Mouse (Mus musculus) adrenal gland, postnatal 14 days (tissue): ENCODE results near the gene Pgk2. TPM values are rescaled to one million over a fixed set of nuclear protein-coding genes. Genes with fewer than 3 reads are reported as not detected.
"Not testable (repeated sequence)": the region's sequence is repeated elsewhere in the genome, so short reads cannot be mapped to it uniquely, and the experiment has no call there.

ENCODE experiments used
- DNase-seq: peaks from one replicate; pipeline ENCODE4 v3.0.0; 2021; ENCODE audit warnings: mixed read lengths
- long read RNA-seq, 2 experiments: library from polyadenylated mRNA; stranded (forward); transcript quantifications; one replicate each; pipeline ENCODE4 v2.0.0; 2021
- total RNA-seq: library from RNA; stranded (reverse); gene quantifications from 2 replicates; pipeline ENCODE4 v1.2.3, GENCODE M21; 2021

Pgk2 gene
- total RNA-seq = not detected in 2 replicates
- long read RNA-seq, experiment 1 = 0 reads
- long read RNA-seq, experiment 2 = 0 reads

DNA sequence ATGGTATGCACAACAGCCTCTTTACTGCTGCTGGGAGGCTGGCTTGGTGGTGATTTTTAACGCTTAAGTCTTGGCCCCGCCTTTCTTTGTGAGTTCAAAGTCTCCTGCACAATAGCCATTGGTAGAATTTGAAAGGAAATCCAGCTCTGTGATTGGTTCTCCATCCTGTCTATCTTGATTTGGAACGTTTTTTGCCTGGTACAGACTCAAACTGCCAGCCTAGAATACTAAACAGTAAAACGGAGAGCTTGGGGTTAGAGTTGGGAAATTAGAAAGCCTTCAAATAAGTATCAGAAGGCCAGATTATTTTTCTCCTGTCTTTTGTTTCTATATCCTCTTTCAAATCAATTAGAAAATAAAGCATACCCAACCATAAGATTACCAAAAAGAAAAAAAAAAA lies at the start of gene Pgk2:
Gene Pgk2 (minus strand): TSS at position 101 of the 400 bp plus-strand sequence.
- no peak for DNase-seq

DNA sequence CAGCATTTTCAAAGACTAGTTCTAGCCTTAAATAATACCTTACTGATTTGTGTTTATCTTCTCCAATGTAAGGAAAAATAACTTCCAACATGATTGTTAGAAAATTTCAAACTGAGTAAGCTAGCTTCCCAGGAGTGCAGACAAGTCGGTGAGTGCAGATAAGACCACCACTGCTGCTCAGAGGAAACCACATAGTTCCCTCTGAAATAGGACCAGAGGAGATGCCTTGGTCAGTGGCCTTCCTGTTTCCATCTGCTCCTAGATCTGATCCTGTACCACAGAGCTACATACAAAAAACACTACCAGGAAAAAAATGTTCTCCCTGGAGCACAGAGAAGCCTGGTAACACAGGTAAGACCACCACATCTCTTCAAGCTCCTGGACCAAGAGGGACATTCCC lies 44.0 kb upstream of the Pgk2 start:
- no peak for DNase-seq

DNA sequence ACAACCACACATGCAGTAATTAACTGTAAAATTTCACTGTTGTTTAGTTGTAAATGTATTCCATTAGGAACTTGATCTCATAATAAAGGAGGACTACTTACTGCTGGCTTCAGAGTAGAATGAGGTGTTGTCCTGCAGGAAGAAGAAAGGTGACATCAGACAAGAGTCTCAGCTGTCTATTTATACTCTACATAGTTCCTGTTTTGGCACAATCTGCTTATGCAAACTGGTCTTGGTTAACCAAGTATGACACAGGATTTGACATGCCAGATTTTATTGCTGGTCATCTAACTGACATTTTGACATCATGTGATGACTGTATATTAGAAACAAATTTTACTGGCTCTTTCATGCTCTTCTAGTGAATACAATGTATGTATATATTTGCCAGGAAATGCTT lies 33.7 kb upstream of the Pgk2 start, which contains the start of gene Crisp3:
Gene Crisp3 (minus strand): TSS at position 154 of the 400 bp plus-strand sequence.
- DNase-seq = no peak

DNA sequence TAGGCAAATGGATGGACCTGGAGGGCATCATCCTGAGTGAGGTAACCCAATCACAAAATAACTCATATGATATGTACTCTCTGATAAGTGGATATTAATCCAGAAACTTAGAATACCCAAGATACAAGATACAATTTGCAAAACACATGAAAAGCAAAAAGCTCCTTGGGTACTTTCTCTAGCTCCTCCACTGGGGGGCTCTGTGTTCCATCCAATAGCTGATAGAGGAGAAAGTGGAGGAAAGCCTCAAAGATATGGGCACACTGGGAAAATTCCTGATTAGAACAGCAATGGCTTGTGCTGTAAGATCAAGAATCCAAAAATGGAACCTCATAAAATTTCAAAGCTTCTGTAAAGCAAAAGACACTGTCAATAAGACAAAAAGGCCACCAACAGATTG lies 6.6 kb downstream of the Pgk2 start:
- DNase-seq = peak; percentile 7

DNA sequence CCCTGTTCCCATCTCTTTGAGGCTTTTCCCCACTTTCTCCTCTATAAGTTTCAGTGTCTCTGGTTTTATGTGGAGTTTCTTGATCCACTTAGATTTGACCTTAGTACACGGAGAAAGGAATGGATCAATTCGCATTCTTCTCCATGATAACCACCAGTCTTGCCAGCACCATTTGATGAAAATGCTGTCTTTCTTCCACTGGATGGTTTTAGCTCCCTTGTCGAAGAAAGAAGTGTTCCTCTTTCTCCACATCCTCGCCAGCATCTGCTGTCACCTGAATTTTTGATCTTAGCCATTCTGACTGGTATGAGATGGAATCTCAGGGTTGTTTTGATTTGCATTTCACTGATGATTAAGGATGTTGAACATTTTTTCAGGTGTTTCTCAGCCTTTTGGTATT lies 18.2 kb downstream of the Pgk2 start:
- not testable (repeated sequence) for DNase-seq

DNA sequence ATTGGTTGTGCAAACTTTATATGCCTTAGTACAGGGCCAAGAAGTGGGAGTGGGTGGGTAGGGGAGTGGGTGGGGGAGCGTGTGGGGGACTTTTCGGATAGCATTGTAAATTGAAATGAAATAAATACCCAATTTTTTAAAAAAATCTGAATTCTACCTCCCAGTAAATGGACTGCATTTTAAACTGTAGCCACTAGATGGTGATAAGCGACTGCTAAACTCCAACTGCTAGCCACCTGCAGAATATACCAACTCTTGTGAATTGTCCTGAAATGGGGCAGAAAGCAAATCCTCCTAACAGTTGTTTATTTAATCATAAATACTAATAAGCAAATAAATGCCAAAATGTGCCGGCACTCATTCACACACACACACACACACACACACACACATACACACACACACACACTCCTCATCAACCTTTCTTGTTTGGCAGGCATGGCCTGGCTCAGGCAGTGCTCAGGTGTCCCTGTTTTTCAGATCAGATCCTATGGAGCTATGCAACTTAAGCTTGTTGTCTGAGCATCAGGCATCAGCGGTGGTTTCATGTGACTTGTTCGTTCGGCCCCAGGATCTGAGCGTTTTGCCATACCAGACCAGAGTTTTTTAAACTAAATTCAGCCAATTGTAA lies 50.6 kb downstream of the Pgk2 start:
- not testable (repeated sequence) for DNase-seq

Other genes starting within 250 kb of the Pgk2 start
- gene AC192777.2, start 113.2 kb downstream of the Pgk2 start, total RNA-seq = not detected in 2 replicates
- not detected in 2 replicates for gene Crisp3, start 33.6 kb upstream of the Pgk2 start, total RNA-seq
- gene Crisp1, start 110.6 kb upstream of the Pgk2 start, total RNA-seq = not detected in 2 replicates